Mouse (Mus musculus): ENCODE measurements around the gene a. TPM values are rescaled to one million over a fixed set of nuclear protein-coding genes. Genes with fewer than 3 reads are reported as not detected.

The a gene
- polyA plus RNA-seq, 1 experiment = not detected

DNA sequence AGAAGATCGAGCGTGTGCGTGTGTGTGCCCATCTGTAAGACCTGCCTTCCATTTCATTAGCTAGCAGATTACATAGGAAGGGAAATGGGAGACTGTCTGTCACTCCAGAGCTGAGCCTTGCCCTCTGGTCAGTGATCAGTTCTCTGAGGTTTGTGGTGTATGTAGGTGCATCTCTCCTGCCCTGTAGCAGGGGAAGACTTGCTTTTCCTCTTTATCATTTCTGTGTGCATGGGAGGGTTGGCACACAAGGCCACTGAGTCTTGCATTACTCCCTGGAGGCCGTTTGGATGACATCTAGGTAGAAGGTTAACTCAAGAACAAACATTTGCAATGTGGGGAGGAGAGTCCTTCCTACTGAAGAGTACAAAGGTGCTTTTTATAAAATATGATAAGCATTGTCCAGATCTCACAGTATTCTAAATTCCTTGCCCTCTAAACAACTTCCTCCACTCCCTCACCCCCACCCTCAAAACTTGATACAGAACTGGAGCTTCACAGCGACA lies 264.9 kb downstream of the a start:
- WGBS = 75% methylated on average over 5 of the region's 5 CpGs
- no peak overlapping the region for H3K4me3 ChIP-seq (replicated peaks; ENCODE audit: control insufficient read depth, low read depth, low read length)
- H3K27ac ChIP-seq (ENCODE audit: control insufficient read depth, insufficient read depth, low read depth, low read length, poor library complexity) = no peak overlapping the region
- H3K4me1 ChIP-seq (ENCODE audit: control insufficient read depth, insufficient read depth, low read length) = no peaks in the 10 kb centered on the region
- TF ChIP-seq POLR2A (IDR thresholded peaks at IDR 0.05; ENCODE audit: borderline replicate concordance, control insufficient read depth, low read depth, low read length) = no peak
- TF ChIP-seq CTCF (IDR thresholded peaks at IDR 0.05; ENCODE audit: control insufficient read depth, insufficient read depth, low read length) = no peak

DNA sequence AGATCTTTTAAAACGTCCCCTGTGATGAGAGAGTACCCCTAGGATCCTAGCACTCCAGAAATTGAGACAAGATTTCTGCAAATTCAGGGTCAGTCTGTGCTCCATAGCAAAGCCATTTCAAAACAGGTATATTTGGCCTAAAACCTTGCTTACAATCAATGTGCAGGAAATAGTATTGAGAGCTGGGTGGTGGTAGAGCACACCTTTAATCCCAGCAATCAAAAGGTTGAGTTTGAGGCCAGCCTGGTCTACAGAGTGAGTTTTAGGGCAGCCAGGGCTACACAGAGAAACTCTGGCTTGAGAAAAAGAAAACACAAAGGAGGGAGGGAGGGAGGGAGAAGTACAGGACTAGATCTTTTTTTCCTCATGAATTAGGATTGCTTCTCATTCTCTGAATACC lies 266.2 kb downstream of the a start:
- H3K4me1 ChIP-seq (ENCODE audit: control insufficient read depth, insufficient read depth, low read length) = no peaks in the 10 kb centered on the region
- H3K27ac ChIP-seq (ENCODE audit: control insufficient read depth, insufficient read depth, low read depth, low read length, poor library complexity) = no peak overlapping the region
- H3K4me3 ChIP-seq (replicated peaks; ENCODE audit: control insufficient read depth, low read depth, low read length) = no peak overlapping the region
- no peak for TF ChIP-seq POLR2A (IDR thresholded peaks at IDR 0.05; ENCODE audit: borderline replicate concordance, control insufficient read depth, low read depth, low read length)
- no peak for TF ChIP-seq CTCF (IDR thresholded peaks at IDR 0.05; ENCODE audit: control insufficient read depth, insufficient read depth, low read length)
- 77% methylated on average over 1 of the region's 1 CpGs for WGBS

DNA sequence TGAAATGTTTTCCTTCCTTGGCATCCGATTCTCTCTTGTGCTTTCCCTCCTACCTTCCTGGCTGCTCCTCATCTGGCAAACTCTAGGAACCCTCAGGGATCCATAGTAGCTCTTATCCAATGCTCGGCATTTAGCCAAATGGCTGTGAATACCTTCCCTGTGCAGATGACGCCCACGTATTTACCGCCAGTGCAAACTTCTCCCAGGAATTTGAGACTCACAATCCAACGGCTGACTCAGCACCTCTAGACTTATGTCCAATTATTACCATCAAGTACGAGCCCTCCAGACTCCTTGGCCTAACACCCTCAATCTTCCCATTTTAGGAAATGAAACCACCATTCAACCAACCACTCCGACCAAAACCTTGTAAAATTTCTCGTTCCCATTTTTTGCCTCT lies 279.8 kb downstream of the a start:
- H3K4me3 ChIP-seq (replicated peaks; ENCODE audit: control insufficient read depth, low read depth, low read length) = no peak overlapping the region
- 77% methylated on average over 9 of the region's 9 CpGs for WGBS
- TF ChIP-seq CTCF (IDR thresholded peaks at IDR 0.05; ENCODE audit: control insufficient read depth, insufficient read depth, low read length) (no peak), POLR2A (IDR thresholded peaks at IDR 0.05; ENCODE audit: borderline replicate concordance, control insufficient read depth, low read depth, low read length) (no peak)
- no peak overlapping the region for H3K27ac ChIP-seq (ENCODE audit: control insufficient read depth, insufficient read depth, low read depth, low read length, poor library complexity)
- peaks cover 3% of the 10 kb centered on the region for H3K4me1 ChIP-seq (ENCODE audit: control insufficient read depth, insufficient read depth, low read length)

DNA sequence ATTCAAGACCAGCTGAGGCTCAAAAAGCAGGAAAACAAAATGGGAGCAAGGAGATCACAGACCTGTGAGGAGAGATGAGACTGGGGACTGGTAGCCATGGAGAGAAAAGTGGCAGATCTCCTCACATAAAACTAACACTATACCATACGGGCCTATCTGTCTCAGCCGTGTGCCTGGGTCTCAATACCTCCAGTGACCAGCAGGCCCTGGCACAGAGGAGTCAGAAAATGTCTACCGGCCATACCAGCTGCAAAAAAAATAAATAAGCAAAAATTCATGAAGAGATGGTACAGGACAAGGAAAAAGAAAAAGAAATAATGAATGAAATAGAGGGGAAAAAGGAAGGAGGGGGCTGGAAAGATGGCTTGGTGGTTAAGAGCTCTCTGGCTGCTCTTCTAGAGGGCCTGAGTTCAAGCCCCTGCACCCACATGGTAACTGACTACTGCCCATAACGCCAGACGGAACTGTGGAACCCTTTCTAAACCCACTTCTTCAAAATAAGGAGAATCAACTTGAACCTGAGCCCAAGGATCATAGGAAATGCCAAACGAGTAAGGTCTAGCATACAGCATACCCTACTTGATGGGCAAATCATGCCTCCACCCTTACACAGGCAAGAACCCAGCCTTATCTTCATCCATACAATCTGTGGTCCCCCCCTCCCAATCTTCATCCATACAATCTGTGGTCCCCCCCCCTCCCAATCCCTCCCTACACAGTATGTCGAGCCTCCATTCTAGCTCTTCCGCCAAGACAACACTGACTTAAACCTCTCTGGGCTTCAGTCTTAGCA lies 281.3 kb downstream of the a start:
- WGBS = 65% methylated on average over 8 of the region's 8 CpGs
- Histone ChIP-seq H3K27ac (ENCODE audit: control insufficient read depth, insufficient read depth, low read depth, low read length, poor library complexity) (no peak overlapping the region), H3K4me1 (ENCODE audit: control insufficient read depth, insufficient read depth, low read length) (peaks cover 3% of the 10 kb centered on the region), H3K4me3 (replicated peaks; ENCODE audit: control insufficient read depth, low read depth, low read length) (no peak overlapping the region)
- TF ChIP-seq POLR2A (IDR thresholded peaks at IDR 0.05; ENCODE audit: borderline replicate concordance, control insufficient read depth, low read depth, low read length) (no peak), CTCF (IDR thresholded peaks at IDR 0.05; ENCODE audit: control insufficient read depth, insufficient read depth, low read length) (no peak)

DNA sequence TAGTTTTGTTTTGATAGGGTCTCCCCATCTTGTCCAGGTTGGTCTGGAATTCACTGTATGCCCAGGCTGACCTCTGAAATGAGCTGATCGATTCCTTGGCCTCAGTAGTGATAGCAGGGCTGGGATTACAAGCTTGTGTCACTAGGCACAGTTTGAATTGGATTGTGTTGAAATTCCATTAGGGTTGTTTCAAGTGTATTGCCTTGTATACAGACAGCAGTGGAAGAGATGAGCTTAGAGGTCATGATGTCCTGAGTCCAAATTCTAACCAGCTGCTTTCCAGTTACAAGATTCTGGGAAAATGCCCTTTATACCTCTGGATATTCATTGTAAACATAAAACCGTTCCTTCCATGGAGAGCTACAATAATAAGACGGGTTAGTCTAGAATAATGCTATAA lies 282.1 kb downstream of the a start:
- Histone ChIP-seq H3K27ac (ENCODE audit: control insufficient read depth, insufficient read depth, low read depth, low read length, poor library complexity) (no peak overlapping the region), H3K4me1 (ENCODE audit: control insufficient read depth, insufficient read depth, low read length) (peaks cover 3% of the 10 kb centered on the region), H3K4me3 (replicated peaks; ENCODE audit: control insufficient read depth, low read depth, low read length) (no peak overlapping the region)
- TF ChIP-seq CTCF (IDR thresholded peaks at IDR 0.05; ENCODE audit: control insufficient read depth, insufficient read depth, low read length) (no peak), POLR2A (IDR thresholded peaks at IDR 0.05; ENCODE audit: borderline replicate concordance, control insufficient read depth, low read depth, low read length) (no peak)
- 22% methylated on average over 3 of the region's 3 CpGs for WGBS

DNA sequence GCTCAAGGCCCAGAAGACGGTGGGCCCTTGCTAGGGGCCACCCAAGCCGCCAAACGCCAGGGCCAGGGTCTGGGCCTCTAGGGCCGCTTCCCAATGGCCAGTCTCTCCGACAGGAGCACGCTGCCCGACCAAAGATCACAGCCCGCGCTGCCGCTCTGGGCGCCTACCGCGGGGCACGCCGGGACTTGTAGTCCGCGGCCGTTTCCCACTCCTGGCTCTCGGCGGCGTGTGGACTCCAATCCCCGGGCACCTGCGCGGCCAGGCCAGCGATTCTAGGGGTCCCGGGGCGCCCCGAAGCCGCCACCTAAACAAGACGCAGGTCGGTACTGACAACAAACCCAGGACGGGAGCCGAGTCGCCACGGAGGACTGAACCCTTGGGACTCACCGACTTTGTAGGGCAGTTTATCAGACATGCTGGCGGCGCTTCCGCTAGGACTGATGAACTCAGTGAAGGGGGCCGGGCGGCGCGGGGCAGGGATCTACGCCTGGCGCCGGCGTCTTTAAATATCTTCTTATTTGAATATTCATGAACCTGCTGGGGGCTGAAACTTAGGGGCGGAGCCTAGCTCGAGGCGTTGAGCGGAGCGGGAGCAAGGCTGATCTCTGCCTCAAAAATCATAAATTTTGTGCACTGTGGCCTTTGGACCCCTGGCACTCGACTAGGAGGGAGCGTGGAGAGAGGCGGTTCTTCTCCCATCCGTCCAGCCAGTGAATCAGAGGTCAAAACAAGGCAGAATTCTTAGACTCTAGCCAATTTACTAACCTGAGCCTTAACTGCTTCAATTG lies 283.0 kb downstream of the a start, which contains the start of gene Ahcy:
TSS of gene Ahcy (minus strand) at position 520 of the 788 bp plus-strand sequence.
- Histone ChIP-seq H3K4me3 (replicated peaks; ENCODE audit: control insufficient read depth, low read depth, low read length) (peak within 1 kb of the TSS; percentile 89), H3K27ac (ENCODE audit: control insufficient read depth, insufficient read depth, low read depth, low read length, poor library complexity) (peak within 1 kb of the TSS; percentile 69), H3K4me1 (ENCODE audit: control insufficient read depth, insufficient read depth, low read length) (peaks cover 3% of the 10 kb centered on the region)
- WGBS = under 1% methylated on average over 56 of the region's 56 CpGs
- TF ChIP-seq POLR2A (IDR thresholded peaks at IDR 0.05; ENCODE audit: borderline replicate concordance, control insufficient read depth, low read depth, low read length) (peak; percentile 38; the same call in 1 of the 2 replicates), CTCF (IDR thresholded peaks at IDR 0.05; ENCODE audit: control insufficient read depth, insufficient read depth, low read length) (no peak)

DNA sequence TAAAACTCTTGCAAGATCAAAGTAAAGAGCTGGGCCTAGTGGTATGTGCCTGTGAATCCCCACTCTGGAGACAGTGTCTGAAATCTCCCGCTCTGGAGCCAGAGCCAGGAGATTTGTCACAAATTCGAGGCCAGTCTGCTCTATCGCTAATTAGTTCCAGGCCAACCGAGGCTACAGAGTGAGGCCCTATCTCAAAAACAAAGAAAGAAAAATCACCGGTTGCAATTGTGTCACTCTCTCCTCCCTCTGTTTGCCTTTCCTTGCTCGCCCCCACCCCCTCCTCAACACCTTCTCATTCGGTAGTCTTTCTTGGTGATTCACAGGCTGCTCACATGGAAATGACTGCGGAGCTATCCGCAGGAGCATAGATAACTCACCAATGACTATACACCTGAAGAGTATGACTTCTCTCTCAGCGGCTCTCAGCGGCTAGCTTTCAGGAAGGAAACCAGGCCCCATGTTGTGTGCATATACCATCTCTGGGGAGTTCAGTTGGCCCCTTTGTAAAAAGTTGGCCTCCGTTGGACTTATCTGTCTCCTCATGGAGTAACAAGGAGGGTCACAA lies 283.6 kb downstream of the a start:
- H3K4me1 ChIP-seq (ENCODE audit: control insufficient read depth, insufficient read depth, low read length) = peaks cover 3% of the 10 kb centered on the region
- peak overlapping the region; percentile 66 for H3K4me3 ChIP-seq (replicated peaks; ENCODE audit: control insufficient read depth, low read depth, low read length)
- H3K27ac ChIP-seq (ENCODE audit: control insufficient read depth, insufficient read depth, low read depth, low read length, poor library complexity) = no peak overlapping the region
- WGBS = 43% methylated on average over 12 of the region's 12 CpGs
- no peak for TF ChIP-seq CTCF (IDR thresholded peaks at IDR 0.05; ENCODE audit: control insufficient read depth, insufficient read depth, low read length)
- no peak for TF ChIP-seq POLR2A (IDR thresholded peaks at IDR 0.05; ENCODE audit: borderline replicate concordance, control insufficient read depth, low read depth, low read length)

DNA sequence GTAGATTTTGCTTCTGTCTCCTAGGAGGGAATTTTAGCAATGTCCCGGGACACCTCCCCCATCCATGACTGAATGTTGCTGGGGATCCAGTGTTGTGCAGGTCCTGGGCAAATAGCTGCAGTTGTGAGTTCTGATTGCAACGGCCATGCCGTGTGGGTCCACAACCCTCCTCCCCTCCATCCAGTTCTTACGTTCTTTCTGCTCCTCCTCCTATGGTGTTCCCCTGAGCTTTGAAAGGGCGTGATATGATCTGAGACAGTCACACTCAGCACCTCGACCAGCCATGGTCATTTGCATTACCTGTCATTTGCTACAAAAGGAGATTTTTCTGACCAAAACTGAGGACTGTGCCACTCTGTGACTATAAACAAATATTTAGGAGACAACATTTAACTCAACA lies 284.4 kb downstream of the a start:
- Histone ChIP-seq H3K27ac (ENCODE audit: control insufficient read depth, insufficient read depth, low read depth, low read length, poor library complexity) (no peak overlapping the region), H3K4me1 (ENCODE audit: control insufficient read depth, insufficient read depth, low read length) (peaks cover 3% of the 10 kb centered on the region), H3K4me3 (replicated peaks; ENCODE audit: control insufficient read depth, low read depth, low read length) (peak overlapping the region; percentile 9)
- no peak for TF ChIP-seq CTCF (IDR thresholded peaks at IDR 0.05; ENCODE audit: control insufficient read depth, insufficient read depth, low read length)
- TF ChIP-seq POLR2A (IDR thresholded peaks at IDR 0.05; ENCODE audit: borderline replicate concordance, control insufficient read depth, low read depth, low read length) = no peak
- 83% methylated on average over 6 of the region's 6 CpGs for WGBS

All from bone marrow, adult 2 months (tissue).